Mouse (Mus musculus) heart, embryonic 12.5 days (tissue): ENCODE measurements around the gene Tent2. TPM values are rescaled to one million over a fixed set of nuclear protein-coding genes. Genes with fewer than 3 reads are reported as not detected.

Experiments
- ATAC-seq: fragments of 200-750 bp; cut with Nextera tagmentation; 2 replicates; pipeline ENCODE4 v1.8.0; 2017; ENCODE audit warnings: moderate TSS enrichment, moderate library complexity; ENCODE audit not compliant: insufficient number of reproducible peaks, low FRiP score
- H3K27ac ChIP-seq: fragments of 300-500 bp; sonication (generic); 2 replicates; pipeline ENCODE4 v1.5.1; 2016; ENCODE audit warnings: mild to moderate bottlenecking, moderate library complexity; ENCODE audit not compliant: poor library complexity, severe bottlenecking
- H3K27me3 ChIP-seq: fragments of 300-500 bp; sonication (generic); replicated peaks from 2 replicates; pipeline ENCODE4 v1.6.1; 2016; ENCODE audit warnings: mild to moderate bottlenecking, moderate library complexity
- H3K36me3 ChIP-seq: fragments of 300-500 bp; sonication (generic); 2 replicates; pipeline ENCODE4 v1.6.1; 2016; ENCODE audit warnings: mild to moderate bottlenecking, moderate library complexity
- H3K4me1 ChIP-seq: fragments of 300-500 bp; sonication (generic); replicated peaks from 2 replicates; pipeline ENCODE4 v1.6.1; 2016; ENCODE audit warnings: mild to moderate bottlenecking
- H3K4me2 ChIP-seq: fragments of 300-500 bp; sonication (generic); 2 replicates; pipeline ENCODE4 v1.6.1; 2016; ENCODE audit warnings: mild to moderate bottlenecking, moderate library complexity
- H3K4me3 ChIP-seq: fragments of 300-500 bp; sonication (generic); 2 replicates; pipeline ENCODE4 v1.5.1; 2016; ENCODE audit warnings: mild to moderate bottlenecking
- H3K9ac ChIP-seq: fragments of 300-500 bp; sonication (generic); 2 replicates; pipeline ENCODE4 v1.6.1; 2016; ENCODE audit warnings: mild to moderate bottlenecking, moderate library complexity
- H3K9me3 ChIP-seq: fragments of 300-500 bp; sonication (generic); replicated peaks from 2 replicates; pipeline ENCODE4 v1.6.1; 2016; ENCODE audit warnings: mild to moderate bottlenecking, moderate library complexity
- WGBS: fragments of 180-500 bp; shearing (Covaris S2); methylation state at CpG from one replicate; pipeline ENCODE4 v1.1.7; 2016; 5-methylcytosine and 5-hydroxymethylcytosine counted together
- polyA plus RNA-seq: library from polyadenylated mRNA; unstranded; fragments of >200 nt; fragmentation: Nextera tagmentation; extraction: Ambion mirVana; gene quantifications from 2 replicates; pipeline ENCODE4 v1.2.1, GENCODE M21; 2016

The Tent2 gene
- polyA plus RNA-seq, 1 experiment from 2014 or later = 51.1 TPM

DNA sequence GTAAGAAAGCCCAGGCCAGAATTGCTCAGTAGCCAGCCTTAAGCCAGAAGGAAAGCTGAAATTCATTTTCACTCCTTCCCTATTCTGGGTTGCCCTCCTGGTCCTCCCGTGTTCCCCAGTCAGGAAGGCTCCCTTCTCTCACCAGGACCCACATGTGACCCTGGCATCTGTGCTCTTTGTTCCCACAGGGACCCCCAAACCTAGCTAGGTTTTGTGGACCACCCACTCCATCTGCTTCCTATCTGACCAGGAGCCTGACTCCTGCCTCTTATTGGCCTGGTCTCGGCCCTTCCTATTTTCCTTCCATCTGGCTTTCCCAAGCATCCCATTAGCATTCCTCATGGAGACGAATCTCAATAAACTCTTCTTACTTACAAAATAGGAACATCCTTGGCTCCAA, 93.6 kb downstream of the Tent2 start:
- Histone ChIP-seq H3K9ac (no peak overlapping the region), H3K4me1 (peaks cover 12% of the 10 kb centered on the region), H3K9me3 (no peaks in the 10 kb centered on the region), H3K4me2 (no peak overlapping the region), H3K4me3 (no peak overlapping the region), H3K36me3 (0 out of 2 replicates have a peak, but pooled peaks cover 4% of the 10 kb centered on the region), H3K27me3 (no peaks in the 10 kb centered on the region), H3K27ac (no peak overlapping the region)
- no peak for ATAC-seq
- WGBS = 81% methylated on average over 3 of the region's 3 CpGs

DNA sequence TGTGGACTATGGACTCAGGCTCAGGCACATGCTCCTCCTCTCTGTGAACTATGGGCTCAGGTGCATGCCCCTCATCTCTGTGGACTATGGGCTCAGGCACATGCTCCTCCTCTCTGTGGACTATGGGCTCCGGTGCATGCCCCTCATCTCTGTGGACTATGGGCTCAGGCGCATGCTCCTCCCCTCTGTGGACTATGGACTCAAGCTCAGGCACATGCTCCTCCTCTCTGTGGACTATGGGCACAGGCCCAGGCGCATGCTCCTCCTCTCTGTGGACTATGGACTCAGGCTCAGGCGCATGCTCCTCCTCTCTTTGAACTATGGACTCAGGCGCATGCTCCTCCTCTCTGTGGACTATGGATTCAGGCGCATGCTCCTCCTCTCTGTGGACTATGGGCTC, 95.5 kb downstream of the Tent2 start:
- WGBS = 87% methylated on average over 6 of the region's 6 CpGs
- Histone ChIP-seq H3K27ac (no peak overlapping the region), H3K9me3 (no peaks in the 10 kb centered on the region), H3K27me3 (no peaks in the 10 kb centered on the region), H3K4me2 (no peak overlapping the region), H3K4me3 (no peak overlapping the region), H3K36me3 (0 out of 2 replicates have a peak, but pooled peaks cover 4% of the 10 kb centered on the region), H3K4me1 (peaks cover 12% of the 10 kb centered on the region), H3K9ac (no peak overlapping the region)
- ATAC-seq = no peak

Other genes starting within 250 kb of the Tent2 start
- 3.9 and 5.0 TPM in 2 replicates for gene Cmya5, start 47.7 kb downstream of the Tent2 start, polyA plus RNA-seq
- 23.5 and 27.7 TPM in 2 replicates for gene Homer1, start 107.2 kb upstream of the Tent2 start, polyA plus RNA-seq